Mouse (Mus musculus) stomach, embryonic 14.5 days (tissue): ENCODE data around the gene Boc. TPM values are rescaled to one million over a fixed set of nuclear protein-coding genes. Genes with fewer than 3 reads are reported as not detected.

Experiments used
- ATAC-seq: fragments of 200-750 bp; cut with Nextera tagmentation; 2 replicates; pipeline ENCODE4 v1.8.0; 2017; ENCODE audit warnings: low read depth, moderate TSS enrichment; ENCODE audit not compliant: insufficient number of reproducible peaks, insufficient read depth, low FRiP score
- H3K27ac ChIP-seq: fragments of 300-500 bp; sonication (generic); 2 replicates; pipeline ENCODE4 v1.5.1; 2014; ENCODE audit warnings: mild to moderate bottlenecking, low read length, moderate library complexity, mixed read lengths
- H3K27me3 ChIP-seq: fragments of 300-500 bp; sonication (generic); 2 replicates; pipeline ENCODE4 v1.6.1; 2014; ENCODE audit warnings: low read length, control low read depth, mixed read lengths; ENCODE audit not compliant: control insufficient read depth, insufficient read depth
- H3K36me3 ChIP-seq: fragments of 300-500 bp; sonication (generic); 2 replicates; pipeline ENCODE4 v1.6.1; 2014; ENCODE audit warnings: mild to moderate bottlenecking, control low read depth, low read length, moderate library complexity, mixed read lengths; ENCODE audit not compliant: control insufficient read depth, insufficient read depth
- H3K4me1 ChIP-seq: fragments of 300-500 bp; sonication (generic); 2 replicates; pipeline ENCODE4 v1.6.1; 2014; ENCODE audit warnings: low read length, control low read depth, mixed read lengths; ENCODE audit not compliant: control insufficient read depth, insufficient read depth
- H3K4me2 ChIP-seq: fragments of 300-500 bp; sonication (generic); replicated peaks from 2 replicates; pipeline ENCODE4 v1.6.1; 2014; ENCODE audit warnings: low read depth, low read length, control low read depth
- H3K4me3 ChIP-seq: fragments of 300-500 bp; sonication (generic); 2 replicates; pipeline ENCODE4 v1.5.1; 2014; ENCODE audit warnings: low read depth, low read length, control low read depth
- H3K9ac ChIP-seq: fragments of 300-500 bp; sonication (generic); replicated peaks from 2 replicates; pipeline ENCODE4 v1.6.1; 2014; ENCODE audit warnings: low read depth, mild to moderate bottlenecking, control low read depth, low read length, moderate library complexity, mixed read lengths
- H3K9me3 ChIP-seq: fragments of 300-500 bp; sonication (generic); 2 replicates; pipeline ENCODE4 v1.6.1; 2016; ENCODE audit warnings: low read depth, low read length, control low read depth; ENCODE audit not compliant: control insufficient read depth
- WGBS: fragments of 180-500 bp; shearing (Covaris S2); extraction: QIAGEN DNeasy Blood & Tissue Kit; methylation state at CpG from one replicate; pipeline ENCODE4 v1.1.7; 2014; 5-methylcytosine and 5-hydroxymethylcytosine counted together
- polyA plus RNA-seq: library from polyadenylated mRNA; unstranded; fragments of >200 nt; fragmentation: Nextera tagmentation; extraction: Ambion mirVana; gene quantifications from 2 replicates; pipeline ENCODE4 v1.2.1, GENCODE M21; 2014

Gene Boc
- 19.5 and 20.2 TPM in 2 replicates for polyA plus RNA-seq

- WGBS = under 1% methylated on average over 45 of the region's 46 CpGs
- H3K27me3 ChIP-seq = no peaks in the 10 kb centered on the region
These were observed at the start of gene Boc for GRCm38 (mm10) chr16:44558471-44559329. Gene Boc, minus strand, starts transcription at chr16:44558897.

GRCm38 (mm10) chr16:44606643-44607042 lies 47.9 kb upstream of the Boc start:
- 79% methylated on average over 1 of the region's 1 CpGs for WGBS
- Histone ChIP-seq H3K27ac (no peak overlapping the region), H3K4me3 (no peak overlapping the region), H3K9ac (no peak overlapping the region), H3K4me2 (no peak overlapping the region), H3K36me3 (no peaks in the 10 kb centered on the region), H3K9me3 (no peaks in the 10 kb centered on the region), H3K4me1 (peaks cover 10% of the 10 kb centered on the region), H3K27me3 (no peaks in the 10 kb centered on the region)
- ATAC-seq = no peak

More at GRCm38 (mm10) chr16:44558471-44559329, at the start of gene Boc:
- ATAC-seq = peak; percentile 62; the same call in 1 of the 2 replicates
- Histone ChIP-seq H3K9ac (peak within 1 kb of the TSS; percentile 98), H3K9me3 (no peaks in the 10 kb centered on the region), H3K27ac (peak within 1 kb of the TSS; percentile 91), H3K36me3 (no peaks in the 10 kb centered on the region), H3K4me3 (peak within 1 kb of the TSS; percentile 87), H3K4me2 (peak within 1 kb of the TSS; percentile 66), H3K4me1 (peaks cover 10% of the 10 kb centered on the region; the same call in 1 of the 2 replicates)

- no peak overlapping the region for H3K4me3 ChIP-seq
These were observed 45.4 kb upstream of the Boc start for GRCm38 (mm10) chr16:44604021-44604616.

GRCm38 (mm10) chr16:44601999-44602794 lies 43.5 kb upstream of the Boc start:
- Histone ChIP-seq H3K36me3 (no peaks in the 10 kb centered on the region), H3K9ac (no peak overlapping the region), H3K4me1 (peaks cover 16% of the 10 kb centered on the region), H3K9me3 (no peaks in the 10 kb centered on the region), H3K4me3 (no peak overlapping the region), H3K4me2 (no peak overlapping the region), H3K27me3 (no peaks in the 10 kb centered on the region), H3K27ac (no peak overlapping the region)
- WGBS = 31% methylated on average over 8 of the region's 8 CpGs
- no peak for ATAC-seq

More at GRCm38 (mm10) chr16:44604021-44604616, 45.4 kb upstream of the Boc start:
- ATAC-seq = no peak
- Histone ChIP-seq H3K9me3 (no peaks in the 10 kb centered on the region), H3K9ac (no peak overlapping the region), H3K27me3 (no peaks in the 10 kb centered on the region), H3K36me3 (no peaks in the 10 kb centered on the region), H3K4me2 (no peak overlapping the region), H3K27ac (no peak overlapping the region), H3K4me1 (peaks cover 12% of the 10 kb centered on the region)
- 54% methylated on average over 9 of the region's 9 CpGs for WGBS

GRCm38 (mm10) chr16:44601182-44601581 lies 42.5 kb upstream of the Boc start:
- Histone ChIP-seq H3K4me1 (peaks cover 17% of the 10 kb centered on the region), H3K4me3 (no peak overlapping the region), H3K27me3 (no peaks in the 10 kb centered on the region), H3K4me2 (no peak overlapping the region), H3K36me3 (no peaks in the 10 kb centered on the region), H3K9me3 (no peaks in the 10 kb centered on the region), H3K27ac (no peak overlapping the region), H3K9ac (no peak overlapping the region)
- WGBS = 59% methylated on average over 2 of the region's 2 CpGs
- no peak for ATAC-seq

- no peak overlapping the region for H3K4me2 ChIP-seq
- no peak overlapping the region for H3K4me3 ChIP-seq
- no peaks in the 10 kb centered on the region for H3K36me3 ChIP-seq
- no peaks in the 10 kb centered on the region for H3K9me3 ChIP-seq
- H3K27ac ChIP-seq = no peak overlapping the region
- ATAC-seq = no peak
- H3K4me1 ChIP-seq = peaks cover 13% of the 10 kb centered on the region
- no peaks in the 10 kb centered on the region for H3K27me3 ChIP-seq
- WGBS = 54% methylated on average over 2 of the region's 2 CpGs
- no peak overlapping the region for H3K9ac ChIP-seq
These were observed 38.6 kb upstream of the Boc start for GRCm38 (mm10) chr16:44597106-44597806.

- no peak overlapping the region for H3K27ac ChIP-seq
- no peaks in the 10 kb centered on the region for H3K36me3 ChIP-seq
- H3K9ac ChIP-seq = no peak overlapping the region
- H3K4me1 ChIP-seq = no peaks in the 10 kb centered on the region
- H3K9me3 ChIP-seq = no peaks in the 10 kb centered on the region
- H3K4me2 ChIP-seq = no peak overlapping the region
- H3K4me3 ChIP-seq = no peak overlapping the region
- H3K27me3 ChIP-seq = no peaks in the 10 kb centered on the region
- ATAC-seq = no peak
- 73% methylated on average over 1 of the region's 1 CpGs for WGBS
These were observed 30.8 kb upstream of the Boc start for GRCm38 (mm10) chr16:44589506-44589905.
